Mouse (Mus musculus): ENCODE measurements around the gene Slc16a6. TPM values are rescaled to one million over a fixed set of nuclear protein-coding genes. Genes with fewer than 3 reads are reported as not detected.
A peak's percentile ranks its signal among the peaks of the same experiment; 100 is the strongest.

Gene Slc16a6
- total RNA-seq, 2 experiments from 2014 or later, result 7.3 to 9.2 TPM

GRCm38 (mm10) chr11:109445438-109446035 lies 27.9 kb downstream of the Slc16a6 start:
- DNase-seq, result peak; percentile 23 to 78

- peak in 1 of 2 experiments; percentile 35 for DNase-seq
Observed at GRCm38 (mm10) chr11:109444600-109444999, 28.8 kb downstream of the Slc16a6 start.

- no peak for DNase-seq
Observed at GRCm38 (mm10) chr11:109443468-109444263, 29.7 kb downstream of the Slc16a6 start.

DNA sequence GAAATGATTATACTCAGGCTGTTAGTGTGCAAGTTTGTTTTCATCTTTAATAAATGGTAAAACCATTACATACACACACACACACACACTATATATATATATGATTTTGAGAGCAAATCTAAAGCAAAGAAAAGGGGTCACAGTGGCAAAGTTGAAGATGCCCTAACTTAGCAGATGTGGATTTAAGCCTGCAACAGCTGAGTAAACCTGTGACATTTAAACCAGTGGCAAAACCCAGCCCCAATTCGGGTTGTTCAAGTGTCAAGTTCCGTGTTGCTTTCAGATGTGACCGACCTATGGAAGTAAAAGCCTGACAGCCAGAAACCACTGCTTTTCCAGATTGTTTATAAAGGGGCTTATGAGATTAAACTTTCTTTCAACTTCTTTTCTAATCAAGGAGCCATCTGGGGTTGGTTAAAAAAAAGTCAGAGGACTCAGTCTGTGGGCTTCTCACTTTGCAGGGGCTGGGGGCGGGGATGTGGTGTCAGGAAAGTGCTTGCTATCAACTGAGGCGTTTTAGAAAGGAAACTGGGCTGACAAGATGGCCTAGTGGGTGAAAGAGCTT lies 31.1 kb downstream of the Slc16a6 start:
- no peak for DNase-seq

GRCm38 (mm10) chr11:109441119-109441518 lies 32.3 kb downstream of the Slc16a6 start:
- peak; percentile 22 to 57 for DNase-seq

GRCm38 (mm10) chr11:109440641-109441040 lies 32.8 kb downstream of the Slc16a6 start:
- DNase-seq, result no peak

- peak; percentile 90 to 91 for DNase-seq
Observed at GRCm38 (mm10) chr11:109439829-109440340, 33.5 kb downstream of the Slc16a6 start.

- no peak for DNase-seq
Observed at GRCm38 (mm10) chr11:109439209-109439608, 34.2 kb downstream of the Slc16a6 start.

DNA sequence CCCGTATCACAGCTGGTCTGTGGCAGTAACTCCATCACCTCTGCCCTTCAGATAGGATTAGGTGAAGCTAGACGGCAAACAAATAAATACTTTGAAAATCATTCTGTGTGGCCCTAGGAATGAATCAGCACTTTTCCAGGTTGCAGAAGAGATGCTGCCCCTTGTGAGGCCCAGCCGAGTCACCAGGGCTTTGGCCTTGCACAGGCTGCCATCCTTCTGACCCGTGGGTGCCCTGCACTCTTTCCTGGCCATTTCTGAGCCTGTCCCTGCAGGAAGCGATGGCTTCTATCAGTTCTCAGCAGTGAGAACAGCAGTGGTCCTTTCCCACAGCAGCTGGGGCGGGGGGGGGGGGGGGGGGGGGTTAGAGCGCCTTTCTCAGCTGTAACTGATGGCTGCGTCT lies 36.5 kb downstream of the Slc16a6 start:
- DNase-seq, result no peak

DNA sequence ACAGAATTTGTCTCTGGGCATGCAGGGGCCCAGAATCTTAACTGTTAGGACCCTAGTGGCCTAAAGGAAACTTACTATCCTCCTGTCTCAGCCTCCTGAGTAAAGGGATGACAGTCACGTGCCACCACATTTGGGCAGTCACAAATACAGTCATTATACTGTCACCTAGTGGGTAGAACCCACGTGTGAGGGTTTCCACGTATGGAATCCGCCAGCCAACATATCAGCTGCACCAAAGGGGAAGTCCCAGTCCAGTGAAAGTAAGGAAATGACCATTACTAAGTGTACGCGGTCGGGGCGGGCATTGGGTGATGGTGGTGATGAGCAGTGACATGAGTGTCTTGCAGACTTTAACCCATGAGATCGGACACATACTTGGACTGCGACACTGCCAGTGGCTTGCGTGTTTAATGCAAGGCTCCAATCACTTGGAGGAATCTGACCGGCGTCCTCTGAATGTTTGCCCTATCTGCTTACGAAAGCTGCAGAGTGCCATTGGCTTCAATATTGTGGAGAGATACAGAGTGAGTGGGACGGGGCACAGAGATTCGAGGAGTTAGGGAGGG lies 39.1 kb downstream of the Slc16a6 start:
- DNase-seq, result no peak

DNA sequence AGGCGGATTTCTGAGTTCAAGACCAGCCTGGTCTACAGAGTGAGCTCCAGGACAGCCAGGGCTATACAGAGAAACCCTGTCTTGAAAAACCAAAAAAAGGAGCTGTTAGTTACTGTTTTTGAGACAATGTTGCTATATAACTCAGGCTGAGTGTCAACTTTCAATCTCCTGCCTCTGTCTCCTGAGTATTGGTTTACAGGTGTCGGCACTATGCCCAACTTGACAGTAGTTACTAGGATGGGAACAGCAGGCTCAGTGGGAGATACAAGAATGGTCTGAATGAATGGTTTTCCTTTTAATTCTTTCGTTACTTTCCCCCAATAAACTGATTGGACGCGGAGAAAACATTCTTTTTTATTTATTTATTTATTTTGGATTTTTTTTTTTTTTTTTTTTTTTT lies 46.0 kb downstream of the Slc16a6 start:
- no peak for DNase-seq

- DNase-seq, result no peak
Observed at GRCm38 (mm10) chr11:109426272-109426586, 47.2 kb downstream of the Slc16a6 start.

DNA sequence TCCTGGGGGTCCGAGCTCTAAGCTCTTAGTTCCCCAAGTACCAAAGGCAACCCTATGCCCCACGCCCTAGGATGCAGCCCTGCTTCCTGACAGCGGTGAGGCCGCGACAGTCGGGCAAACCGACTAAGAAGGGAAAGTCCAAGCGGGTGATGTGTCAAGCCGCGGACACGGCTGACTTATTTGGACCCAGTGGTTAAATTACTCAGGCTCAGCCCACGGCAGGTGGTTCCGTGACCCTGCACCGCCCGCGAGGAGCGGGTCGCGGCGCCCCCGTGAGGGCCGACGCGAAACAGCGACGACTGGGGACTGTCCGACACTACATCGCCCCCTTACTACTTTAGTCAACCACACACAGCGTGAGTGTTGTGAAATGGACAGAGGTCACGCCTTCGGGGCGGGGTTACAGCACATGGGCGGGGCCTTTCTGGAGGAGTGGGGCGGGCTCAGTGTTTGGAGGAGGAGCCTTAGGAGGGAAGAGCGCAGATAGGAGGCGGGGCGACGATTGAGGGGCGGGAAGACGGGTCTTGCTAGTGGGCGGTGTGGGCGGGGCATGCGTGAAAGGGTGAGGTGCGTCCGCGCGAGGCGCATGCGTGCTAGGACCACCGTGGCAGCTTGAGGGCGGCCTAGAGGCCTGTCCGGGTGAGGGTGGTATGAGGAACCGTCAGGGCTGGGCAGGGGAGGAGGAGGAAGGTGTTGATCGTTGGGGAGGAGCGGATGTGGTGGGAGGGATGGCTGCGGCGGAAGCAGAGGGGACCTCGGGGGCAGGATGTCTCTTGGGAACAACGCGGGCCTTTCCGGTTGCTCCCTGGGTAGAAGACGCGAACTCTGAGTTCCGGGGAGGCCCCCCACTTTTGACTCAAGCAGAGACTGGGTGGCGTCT lies 47.8 kb downstream of the Slc16a6 start, which contains the start of gene Amz2:
TSS of gene Amz2 (plus strand) at position 555 of the 880 bp plus-strand sequence.
- peak; percentile 99 to 100 for DNase-seq

DNA sequence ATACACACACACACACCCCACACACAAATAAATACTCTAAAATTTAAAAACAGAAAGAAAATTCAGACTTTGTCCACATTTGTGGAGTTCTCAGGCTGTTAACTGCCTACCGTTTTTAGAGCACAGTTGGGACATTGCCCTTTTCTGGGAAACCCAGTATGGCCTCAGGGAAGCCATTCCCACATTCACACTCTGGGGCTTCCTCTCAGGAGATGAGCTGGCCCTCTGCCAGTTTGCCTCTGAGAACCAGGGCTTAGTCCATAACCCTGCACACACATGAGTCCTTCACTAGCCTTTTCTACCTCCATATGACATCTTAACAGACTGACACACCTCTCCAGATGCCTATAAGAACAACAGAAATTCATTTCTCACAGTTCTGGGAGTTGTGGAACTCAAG lies 50.1 kb downstream of the Slc16a6 start:
- no peak for DNase-seq

DNA sequence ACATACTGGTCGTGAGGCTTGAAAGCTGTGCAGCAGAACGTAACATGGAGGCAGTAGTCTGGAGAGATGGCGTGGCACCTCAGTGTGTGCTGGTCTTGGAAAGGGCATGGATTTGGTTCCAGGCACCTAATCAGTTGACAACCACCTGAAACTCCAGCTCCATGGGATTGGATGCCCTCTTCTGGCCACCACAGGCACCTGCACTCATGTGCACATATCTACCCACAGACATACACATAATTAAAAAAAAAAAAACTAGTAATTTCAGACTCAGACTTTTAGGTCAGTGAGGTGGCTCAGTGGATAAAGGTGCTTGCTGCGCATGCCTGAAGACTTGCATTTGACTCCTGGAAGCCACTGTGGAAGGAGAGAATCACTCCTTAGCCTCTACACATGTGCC lies 51.1 kb downstream of the Slc16a6 start:
- DNase-seq, result no peak

DNA sequence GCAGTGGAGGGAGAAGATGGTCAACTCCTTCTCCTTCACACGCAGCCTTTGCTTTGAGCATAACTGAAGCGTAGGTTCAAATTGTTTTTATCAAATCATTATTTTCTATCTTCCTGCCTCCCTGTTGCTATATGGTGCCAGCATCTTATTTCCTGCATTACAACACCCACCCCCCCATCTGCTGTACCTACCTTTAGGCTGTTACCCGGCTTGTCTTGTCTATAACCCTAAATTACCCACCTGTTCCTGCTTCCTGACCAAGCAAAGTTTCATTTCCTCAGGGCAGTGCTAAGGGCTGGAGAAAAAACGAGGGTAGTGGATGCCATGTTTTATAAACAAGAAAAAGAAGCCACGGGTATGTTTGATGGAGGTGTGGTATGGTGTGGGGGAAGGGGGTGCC lies 52.2 kb downstream of the Slc16a6 start:
- no peak for DNase-seq

- no peak for DNase-seq
Observed at GRCm38 (mm10) chr11:109420567-109420962, 52.8 kb downstream of the Slc16a6 start.

DNA sequence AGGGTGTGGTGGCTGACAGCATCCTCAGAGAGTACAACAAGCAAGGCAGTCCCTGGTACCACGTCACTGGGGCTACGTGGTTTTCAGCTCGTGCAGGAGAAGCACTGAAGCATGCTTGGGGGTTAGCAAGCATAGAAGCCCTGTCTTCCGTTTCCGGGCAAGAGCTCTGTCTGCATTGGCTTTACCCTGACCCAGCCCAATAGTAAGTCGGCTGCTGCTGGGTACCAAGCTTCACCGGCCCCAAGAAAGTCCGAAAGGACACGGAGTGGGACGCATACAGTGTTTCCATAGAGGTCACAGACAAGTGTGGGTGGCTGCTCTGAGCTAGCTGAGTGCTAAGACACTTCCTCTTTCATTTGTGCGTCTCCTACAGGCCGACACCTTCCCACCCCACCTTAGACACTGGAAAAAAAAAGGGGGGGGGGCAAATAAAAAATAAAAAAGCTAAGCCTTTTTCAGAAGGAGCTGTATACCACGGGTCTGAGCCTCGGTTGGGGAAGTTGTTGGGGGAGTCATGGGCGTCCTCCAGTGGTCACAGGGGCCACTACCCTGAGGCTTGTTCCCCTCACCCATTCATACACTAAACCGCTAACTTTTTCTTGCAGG lies 53.3 kb downstream of the Slc16a6 start:
- DNase-seq, result peak in 1 of 2 experiments; percentile 45

GRCm38 (mm10) chr11:109419461-109419860 lies 53.9 kb downstream of the Slc16a6 start:
- no peak for DNase-seq

GRCm38 (mm10) chr11:109417472-109418040 lies 55.8 kb downstream of the Slc16a6 start:
- no peak for DNase-seq

Data from heart, adult 18-20 months (tissue).